Mouse (Mus musculus) thymus, adult 2 months (tissue): ENCODE measurements around the gene Zfp618. TPM values are rescaled to one million over a fixed set of nuclear protein-coding genes. Genes with fewer than 3 reads are reported as not detected.

Source experiments
- DNase-seq: peaks from one replicate; pipeline ENCODE4 v3.0.0; 2021
- H3K27ac ChIP-seq: fragments of 200-500 bp; 2 replicates; pipeline ENCODE4 v1.5.1; 2012; ENCODE audit warnings: low read length, control low read depth; ENCODE audit not compliant: control insufficient read depth, insufficient read depth
- H3K27me3 ChIP-seq: fragments of 200-500 bp; 2 replicates; pipeline ENCODE4 v1.6.1; 2012; ENCODE audit warnings: mild to moderate bottlenecking, low read length, moderate library complexity, mixed read lengths; ENCODE audit not compliant: control insufficient read depth, insufficient read depth
- H3K36me3 ChIP-seq: fragments of 200-500 bp; 2 replicates; pipeline ENCODE4 v1.6.1; 2012; ENCODE audit warnings: mild to moderate bottlenecking, low read length, moderate library complexity; ENCODE audit not compliant: control insufficient read depth, insufficient read depth
- H3K4me1 ChIP-seq: fragments of 200-500 bp; replicated peaks from 2 replicates; pipeline ENCODE4 v1.6.1; 2012; ENCODE audit warnings: low read length; ENCODE audit not compliant: control insufficient read depth, insufficient read depth
- H3K4me3 ChIP-seq: fragments of 200-500 bp; 2 replicates; pipeline ENCODE4 v1.5.1; 2012; ENCODE audit warnings: mild to moderate bottlenecking, low read length, control low read depth, moderate library complexity; ENCODE audit not compliant: control insufficient read depth, insufficient read depth
- CTCF ChIP-seq: fragments of 200-500 bp; IDR thresholded peaks from 2 replicates; pipeline ENCODE4 v1.5.1; 2012; ENCODE audit warnings: mild to moderate bottlenecking, control low read depth, low read length, moderate library complexity, borderline replicate concordance; ENCODE audit not compliant: control insufficient read depth, poor library complexity, insufficient read depth; ENCODE audit errors: extremely low read depth
- POLR2A ChIP-seq: fragments of 200-500 bp; IDR thresholded peaks from 2 replicates; pipeline ENCODE4 v1.6.1; 2012; ENCODE audit warnings: mild to moderate bottlenecking, low read length, control low read depth, moderate library complexity; ENCODE audit not compliant: control insufficient read depth, poor library complexity, insufficient read depth; ENCODE audit errors: extremely low read depth
- WGBS: fragments of 180-500 bp; shearing (Covaris S2); methylation state at CpG from one replicate; pipeline ENCODE4 v1.1.7; 2018; 5-methylcytosine and 5-hydroxymethylcytosine counted together
- polyA plus RNA-seq: library from polyadenylated mRNA; depleted of rRNA; stranded (reverse); fragments of >200 nt; gene quantifications from 2 replicates; pipeline ENCODE4 v1.2.3, GENCODE M21; 2012

Zfp618 gene
- polyA plus RNA-seq, 1 experiment, result 1.9 TPM

DNA sequence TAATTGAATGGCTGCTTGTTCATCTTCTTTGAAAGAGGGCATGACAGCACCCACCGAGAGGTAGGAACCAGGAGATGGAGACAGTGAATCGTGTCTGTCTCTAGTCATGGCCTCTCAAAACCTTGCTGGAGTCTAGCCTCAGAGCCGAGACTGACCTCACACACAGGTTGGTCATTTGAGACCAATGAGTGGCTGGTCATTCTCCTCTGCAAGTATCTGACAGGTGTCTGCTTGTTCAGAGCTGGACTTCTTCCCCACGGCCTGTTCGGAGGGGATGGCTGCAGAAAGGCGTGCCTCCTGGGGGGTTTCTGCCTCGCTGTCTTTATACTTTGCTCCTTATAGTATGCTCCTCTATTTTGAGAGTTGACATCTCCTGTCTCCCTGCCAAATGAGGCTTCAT, 70.6 kb downstream of the Zfp618 start:
- Histone ChIP-seq H3K27me3 (no peaks in the 10 kb centered on the region), H3K4me3 (no peak overlapping the region), H3K36me3 (no peaks in the 10 kb centered on the region), H3K4me1 (peaks cover 4% of the 10 kb centered on the region; the same call in 1 of the 2 replicates), H3K27ac (no peak overlapping the region)
- WGBS, result 96% methylated on average over 7 of the region's 7 CpGs
- no peak for DNase-seq
- TF ChIP-seq CTCF (no peak), POLR2A (no peak)

DNA sequence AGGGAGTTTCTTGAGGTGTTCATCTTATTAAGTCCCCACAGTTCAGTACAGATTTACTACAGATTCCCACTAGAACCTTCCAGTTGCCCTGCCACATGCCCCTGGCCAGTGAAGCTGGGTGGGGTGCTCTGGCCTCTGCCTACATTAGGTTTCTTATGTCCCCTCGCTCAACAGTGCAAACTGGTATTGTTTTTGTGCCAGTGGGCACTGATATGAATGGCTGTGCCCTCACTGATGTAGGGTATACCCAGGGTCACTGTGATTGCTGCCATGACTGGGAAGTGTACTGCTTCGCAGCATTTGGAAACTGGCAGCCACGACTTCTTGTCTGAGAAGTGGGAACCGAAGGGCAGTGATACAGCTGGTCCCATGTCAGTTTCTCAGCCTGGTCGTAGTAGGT, 71.4 kb downstream of the Zfp618 start:
- Histone ChIP-seq H3K27ac (no peak overlapping the region), H3K36me3 (no peaks in the 10 kb centered on the region), H3K4me3 (no peak overlapping the region), H3K27me3 (no peaks in the 10 kb centered on the region), H3K4me1 (peaks cover 4% of the 10 kb centered on the region; the same call in 1 of the 2 replicates)
- no peak for DNase-seq
- WGBS, result 93% methylated on average over 5 of the region's 5 CpGs
- no peak for TF ChIP-seq POLR2A
- no peak for TF ChIP-seq CTCF

DNA sequence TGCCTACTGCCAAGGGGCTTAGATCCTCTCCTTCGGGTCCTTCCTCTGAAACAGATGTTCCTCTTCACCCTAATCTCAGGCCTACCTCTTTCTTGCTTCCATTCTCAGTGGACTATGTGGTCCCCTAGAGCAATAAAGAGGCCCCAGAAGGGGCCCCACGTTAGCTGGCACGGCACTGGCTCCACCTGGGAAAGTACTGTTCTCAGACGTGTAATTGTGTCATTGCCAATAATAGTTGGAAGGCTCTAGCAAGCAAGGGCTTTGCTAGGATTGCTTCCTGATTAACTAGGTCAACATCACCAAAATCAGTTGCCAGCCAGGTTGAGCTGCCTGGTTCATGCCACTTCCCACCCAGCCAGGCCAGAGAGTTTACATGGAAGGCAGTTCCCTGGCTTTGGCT, 72.2 kb downstream of the Zfp618 start:
- 90% methylated on average over 4 of the region's 4 CpGs for WGBS
- Histone ChIP-seq H3K36me3 (no peaks in the 10 kb centered on the region), H3K4me1 (peaks cover 4% of the 10 kb centered on the region; the same call in 1 of the 2 replicates), H3K4me3 (no peak overlapping the region), H3K27me3 (no peaks in the 10 kb centered on the region), H3K27ac (no peak overlapping the region)
- TF ChIP-seq CTCF (no peak), POLR2A (no peak)
- DNase-seq, result no peak

DNA sequence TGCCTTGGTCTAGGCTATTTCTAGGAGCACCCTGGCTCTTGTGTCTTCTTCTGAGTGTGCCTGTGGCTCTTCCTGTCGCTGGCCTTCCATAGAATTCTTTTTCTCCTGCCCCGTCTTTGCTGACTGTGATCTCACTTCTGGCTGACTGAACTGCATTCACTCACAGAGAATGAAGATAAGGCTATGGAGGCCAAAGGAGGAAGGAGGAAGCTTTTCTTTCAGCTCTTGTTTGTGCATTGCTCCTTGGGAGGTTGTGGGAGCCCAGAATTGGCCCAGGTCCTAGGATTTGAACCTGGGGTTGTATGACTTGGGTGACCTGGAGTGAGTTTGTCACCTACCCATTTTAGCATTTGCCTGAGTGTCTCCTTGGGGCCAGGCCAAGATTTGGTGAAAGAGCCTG, 72.9 kb downstream of the Zfp618 start:
- Histone ChIP-seq H3K27me3 (no peaks in the 10 kb centered on the region), H3K27ac (no peak overlapping the region), H3K4me1 (peaks cover 4% of the 10 kb centered on the region; the same call in 1 of the 2 replicates), H3K4me3 (no peak overlapping the region), H3K36me3 (no peaks in the 10 kb centered on the region)
- TF ChIP-seq POLR2A (no peak), CTCF (no peak)
- 90% methylated on average over 2 of the region's 2 CpGs for WGBS
- DNase-seq, result no peak

DNA sequence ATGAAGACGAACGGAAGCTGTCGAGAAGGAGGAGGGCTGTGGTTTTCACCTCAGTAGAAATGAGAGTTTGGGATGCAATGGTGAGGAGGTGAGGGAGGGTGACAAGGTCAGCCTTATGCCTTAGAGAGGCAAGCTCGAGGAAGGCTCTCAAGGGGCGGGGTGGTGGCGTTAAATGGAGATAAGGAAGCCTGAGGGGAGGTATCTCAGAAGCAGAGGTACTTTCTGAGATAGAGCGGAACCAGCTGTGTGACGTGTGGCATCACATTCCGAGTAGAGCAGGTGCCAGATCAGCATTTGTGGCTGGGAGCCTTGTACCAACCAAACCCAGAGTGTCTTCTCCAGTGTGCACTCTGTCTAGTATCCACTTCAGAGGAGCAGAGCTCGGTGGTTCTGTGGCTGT, 73.6 kb downstream of the Zfp618 start:
- 79% methylated on average over 10 of the region's 10 CpGs for WGBS
- DNase-seq, result no peak
- Histone ChIP-seq H3K4me3 (no peak overlapping the region), H3K36me3 (no peaks in the 10 kb centered on the region), H3K4me1 (peaks cover 4% of the 10 kb centered on the region; the same call in 1 of the 2 replicates), H3K27me3 (no peaks in the 10 kb centered on the region), H3K27ac (no peak overlapping the region)
- TF ChIP-seq CTCF, result no peak
- no peak for TF ChIP-seq POLR2A

DNA sequence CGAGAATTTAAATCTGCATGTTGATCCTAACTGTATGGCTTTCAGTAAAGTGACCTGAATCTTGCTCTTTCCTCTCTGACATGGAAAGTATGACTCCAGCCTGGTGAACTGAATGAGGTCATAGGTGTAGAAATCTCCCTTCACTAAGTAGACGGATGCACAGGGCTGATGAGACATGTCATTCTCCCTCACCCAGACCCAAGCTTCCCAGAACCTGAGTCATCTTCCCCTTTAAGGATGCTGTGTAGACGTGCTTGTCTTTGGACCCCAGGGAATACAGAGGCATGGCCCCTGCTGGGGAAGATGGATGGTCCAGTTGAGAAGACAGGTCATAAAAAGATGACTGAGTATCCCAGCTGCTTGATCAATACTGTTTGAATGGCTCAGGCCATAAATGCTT, 83.2 kb downstream of the Zfp618 start:
- no peak for DNase-seq
- no peak overlapping the region for H3K4me3 ChIP-seq
- no peaks in the 10 kb centered on the region for H3K27me3 ChIP-seq
- H3K4me1 ChIP-seq, result peaks cover 12% of the 10 kb centered on the region
- 87% methylated on average over 3 of the region's 3 CpGs for WGBS
- TF ChIP-seq CTCF, result no peak
- TF ChIP-seq POLR2A, result no peak
- no peak overlapping the region for H3K27ac ChIP-seq
- no peaks in the 10 kb centered on the region for H3K36me3 ChIP-seq
